Mouse (Mus musculus): Measurements from ENCODE around the gene Plbd2.
A peak's percentile ranks its signal among the peaks of the same experiment; 100 is the strongest.

Gene Plbd2

DNA sequence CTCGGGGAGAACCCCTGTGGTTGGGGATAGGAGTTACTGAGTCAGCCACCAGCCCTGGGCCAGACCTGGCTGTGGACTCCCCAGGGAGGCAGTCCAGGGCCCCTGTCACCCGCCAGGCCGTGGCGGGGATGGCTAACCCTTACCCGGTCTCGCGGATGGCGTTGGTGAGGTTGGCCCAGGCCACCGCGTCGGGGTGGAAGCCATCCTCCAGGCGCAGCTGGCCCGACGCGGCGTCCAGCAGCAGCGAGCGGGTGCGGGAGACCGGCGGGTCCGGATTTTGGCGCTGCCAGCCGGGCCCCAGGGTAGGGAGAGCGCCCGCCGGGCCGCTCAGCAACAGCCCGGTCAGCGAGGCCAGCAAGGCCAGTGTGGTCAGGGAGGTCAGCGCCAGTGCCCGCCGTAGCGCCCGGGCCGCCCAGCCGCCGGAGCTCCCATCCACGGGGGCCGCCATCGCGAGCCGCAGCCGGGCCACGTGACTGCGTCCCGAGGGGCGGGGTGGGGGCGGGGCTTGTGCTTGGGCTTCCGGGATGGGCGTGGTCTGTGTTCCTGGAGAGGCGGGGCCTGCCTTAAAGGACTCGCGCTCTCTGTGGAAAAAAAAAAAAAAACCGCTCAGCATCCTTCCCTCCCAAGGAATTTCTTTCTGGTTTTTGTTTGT is at the start of gene Plbd2:
Gene Plbd2 (minus strand): TSS at position 482 of the 652 bp plus-strand sequence.
- DNase-seq: peak; percentile 96

DNA sequence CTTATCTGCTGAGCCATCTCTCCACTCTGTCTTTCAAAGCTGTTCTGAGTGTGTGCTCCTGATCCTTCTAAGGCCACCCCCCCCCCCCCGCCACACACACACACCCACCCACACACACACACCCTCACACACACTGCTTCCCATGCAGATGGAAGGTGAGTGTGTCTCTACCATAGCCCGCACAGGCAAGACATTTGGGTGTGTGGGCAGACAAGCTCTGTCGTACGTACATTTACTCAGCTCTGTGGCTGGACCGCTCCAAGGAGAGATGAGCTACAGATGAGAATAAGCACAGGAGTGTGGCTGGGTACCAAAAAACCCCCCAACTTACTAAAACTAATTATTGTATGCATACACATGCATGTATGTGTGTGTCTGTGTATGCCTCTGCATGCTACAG is 47.2 kb upstream of the Plbd2 start:
- no peak for DNase-seq

DNA sequence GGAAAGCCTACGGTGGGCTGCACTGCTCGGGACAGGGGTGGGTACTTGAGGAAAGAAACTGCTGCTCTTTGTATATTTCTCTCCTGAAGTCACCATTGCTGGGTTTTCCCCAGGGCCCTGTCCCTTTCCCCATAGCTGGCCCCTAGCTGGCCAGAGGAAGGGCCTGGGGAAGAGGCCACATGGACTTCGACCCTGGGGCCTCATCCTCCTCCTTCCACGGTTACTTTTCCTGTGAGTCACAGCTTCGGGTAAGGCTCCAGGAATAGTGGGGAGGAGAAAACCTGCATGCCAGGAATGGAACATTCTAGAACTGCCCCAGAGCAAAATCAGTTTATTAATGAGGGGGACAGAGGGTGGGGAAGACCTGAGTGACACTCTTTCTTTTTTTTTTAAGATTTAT is 46.7 kb upstream of the Plbd2 start:
- no peak for DNase-seq

DNA sequence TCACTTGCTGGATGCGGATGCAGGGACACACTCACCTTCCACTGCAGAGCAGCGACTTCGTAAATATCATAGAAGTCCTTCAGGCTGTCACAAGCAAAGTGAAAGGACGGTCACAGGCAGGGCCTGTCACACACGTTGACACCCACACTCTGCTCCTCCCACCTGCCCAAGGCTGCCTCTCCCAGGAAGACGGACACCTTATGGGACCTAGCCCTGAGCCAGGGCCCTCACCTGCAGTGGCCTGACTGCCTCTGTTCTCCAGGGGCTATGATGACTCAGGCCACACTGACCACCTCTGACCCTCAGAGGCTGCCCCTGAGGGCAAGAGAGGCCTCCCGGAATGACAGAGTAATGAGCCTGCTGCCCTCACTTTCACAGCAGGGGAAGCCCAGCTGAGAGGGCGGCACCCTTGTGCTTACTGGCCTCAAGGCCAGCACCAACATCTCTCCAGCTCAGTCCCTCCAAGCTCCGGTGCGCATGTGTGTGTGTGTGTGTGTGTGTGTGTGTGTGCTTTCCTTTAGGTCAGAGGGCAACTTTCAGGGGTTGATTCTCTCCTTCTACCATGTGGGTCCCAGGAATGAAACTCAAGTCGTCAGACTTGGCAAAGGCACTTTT is 44.9 kb upstream of the Plbd2 start:
- DNase-seq: no peak

DNA sequence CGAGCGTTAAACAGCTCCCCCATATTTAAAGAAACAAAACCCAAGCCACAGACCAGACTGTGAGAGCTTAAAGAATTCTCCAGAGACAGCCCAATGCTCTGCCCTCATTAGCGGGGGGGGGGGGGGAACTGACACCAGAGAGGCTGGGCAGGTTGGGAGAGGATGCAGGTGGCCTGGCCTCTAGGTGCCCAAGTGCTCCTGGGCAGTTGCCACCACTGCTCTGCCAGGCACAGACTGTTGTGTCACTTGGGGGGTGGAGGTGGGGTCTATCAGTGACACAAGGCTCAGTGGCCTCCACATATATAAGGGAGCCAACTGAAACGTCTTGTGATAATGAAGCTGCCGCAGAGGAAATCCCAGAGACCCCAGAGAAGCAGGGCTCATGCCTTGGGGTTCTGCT is 33.2 kb upstream of the Plbd2 start:
- DNase-seq: no peak

DNA sequence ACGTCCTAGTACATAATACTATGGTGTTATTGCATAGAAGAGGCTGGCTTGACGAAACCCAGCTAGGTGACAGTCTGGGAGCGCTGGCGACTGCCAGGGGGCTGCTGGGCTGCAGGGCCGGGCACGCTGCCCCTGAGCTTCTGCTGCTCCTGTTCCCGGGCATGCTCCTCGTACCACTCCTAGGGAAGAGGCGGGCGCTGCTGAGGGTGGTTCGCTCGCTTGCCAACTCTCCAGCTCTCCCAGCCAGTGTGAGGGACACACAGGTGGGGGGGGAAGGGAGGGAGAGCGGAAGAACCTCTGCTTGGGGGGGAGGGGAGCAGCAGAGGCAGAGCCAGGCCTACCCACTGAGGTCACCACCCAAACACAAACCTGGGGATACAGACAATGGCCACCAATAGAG is 32.6 kb upstream of the Plbd2 start:
- DNase-seq: no peak

DNA sequence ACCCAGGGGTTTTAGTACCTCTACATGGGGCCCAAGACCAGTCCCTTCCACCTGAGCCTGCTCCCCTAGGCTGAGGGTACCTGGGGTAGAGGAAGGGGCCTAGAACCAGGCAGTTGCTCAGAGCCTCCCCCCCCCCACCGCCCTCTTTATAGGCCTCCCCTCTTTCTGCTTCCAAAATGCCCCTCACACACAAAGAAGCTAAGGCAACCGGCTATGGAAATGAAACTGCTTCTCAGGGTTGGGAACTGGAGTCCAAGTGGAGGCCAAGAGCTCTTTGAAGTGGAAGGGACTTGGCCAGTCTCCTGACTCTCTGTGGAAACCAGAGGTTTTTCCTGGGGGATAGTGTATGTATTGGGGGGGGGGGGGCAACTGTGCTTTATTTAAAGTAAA is 31.3 kb upstream of the Plbd2 start:
- no peak for DNase-seq

DNA sequence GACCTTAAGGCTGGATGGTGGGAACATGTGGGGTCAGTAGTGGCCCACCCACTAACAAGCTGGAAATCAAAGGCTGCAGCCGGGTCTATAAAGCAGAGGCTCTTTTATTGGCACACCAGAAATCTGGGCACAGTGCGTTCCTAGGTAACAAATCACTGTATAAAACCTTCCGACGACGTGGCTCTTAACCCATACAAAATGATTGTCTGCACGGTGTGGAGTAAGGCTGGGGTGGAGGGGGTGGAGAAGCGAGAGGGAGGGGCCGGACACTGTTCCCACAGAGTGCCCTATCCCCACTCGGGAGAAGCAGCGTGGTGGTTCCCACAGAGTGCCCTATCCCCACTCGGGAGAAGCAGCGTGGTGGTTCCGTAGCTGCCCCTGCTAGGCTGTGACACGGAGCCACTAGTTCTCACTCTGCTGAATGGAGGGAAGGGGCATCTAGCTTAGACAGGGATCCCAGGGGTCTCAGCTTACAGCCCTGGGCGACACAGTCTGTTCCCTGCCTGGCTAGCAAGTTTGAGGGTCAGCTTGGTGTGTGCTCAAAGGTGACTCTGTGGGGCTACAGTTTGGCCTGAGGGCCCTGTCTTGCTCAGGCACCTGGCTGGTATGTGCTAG is 30.8 kb upstream of the Plbd2 start:
- DNase-seq: no peak

DNA sequence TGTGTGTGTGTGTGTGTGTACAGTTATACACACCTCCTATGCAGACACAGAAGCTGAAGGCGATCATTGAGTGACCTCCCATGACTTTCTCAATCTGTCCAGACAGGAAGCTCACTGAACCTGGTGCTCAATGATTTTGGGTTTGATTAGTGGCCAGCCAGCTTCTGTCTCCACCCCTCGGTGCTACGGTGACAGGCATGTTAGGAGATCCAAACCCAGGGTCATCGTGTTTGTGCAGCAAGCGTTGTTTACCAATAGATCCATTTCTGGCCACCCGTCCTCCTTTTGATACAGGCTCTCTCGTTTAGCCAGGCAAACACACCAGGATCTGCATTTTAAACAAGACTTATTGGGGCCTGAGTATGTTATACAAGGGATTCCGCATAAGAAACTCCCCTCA is 28.2 kb upstream of the Plbd2 start:
- DNase-seq: no peak

DNA sequence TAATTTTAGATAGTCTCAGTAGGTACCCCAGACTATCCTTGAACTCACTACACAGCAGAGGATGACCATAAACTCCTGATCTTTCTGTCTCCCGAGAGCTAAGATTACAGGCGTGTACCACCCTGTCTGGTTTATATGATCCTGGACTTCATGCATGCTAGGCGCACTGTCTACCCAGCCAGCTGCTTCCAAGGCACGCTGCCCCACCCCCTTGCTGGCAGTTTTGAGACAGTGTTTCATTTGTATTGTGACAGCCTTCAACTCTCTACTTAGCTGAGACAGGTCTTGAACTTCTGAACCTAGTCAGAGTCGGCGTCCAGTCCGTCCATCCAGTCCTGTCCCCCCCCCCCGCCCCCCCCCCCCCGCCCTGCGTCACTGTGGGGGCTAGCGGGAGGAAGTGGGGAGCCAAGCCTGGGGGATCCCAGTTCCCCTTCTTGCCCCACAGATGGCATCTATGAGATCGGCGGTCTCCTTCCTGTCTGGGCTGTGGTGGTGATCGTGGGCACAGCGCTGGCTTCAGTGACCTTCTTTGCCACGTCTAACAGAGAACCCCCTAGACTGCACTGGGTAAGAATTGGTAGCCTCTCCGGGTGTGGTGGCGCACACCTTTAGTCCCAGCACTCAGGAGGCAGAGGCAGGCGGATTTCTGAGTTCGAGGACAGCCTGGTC is 24.0 kb upstream of the Plbd2 start:
- no peak for DNase-seq

DNA sequence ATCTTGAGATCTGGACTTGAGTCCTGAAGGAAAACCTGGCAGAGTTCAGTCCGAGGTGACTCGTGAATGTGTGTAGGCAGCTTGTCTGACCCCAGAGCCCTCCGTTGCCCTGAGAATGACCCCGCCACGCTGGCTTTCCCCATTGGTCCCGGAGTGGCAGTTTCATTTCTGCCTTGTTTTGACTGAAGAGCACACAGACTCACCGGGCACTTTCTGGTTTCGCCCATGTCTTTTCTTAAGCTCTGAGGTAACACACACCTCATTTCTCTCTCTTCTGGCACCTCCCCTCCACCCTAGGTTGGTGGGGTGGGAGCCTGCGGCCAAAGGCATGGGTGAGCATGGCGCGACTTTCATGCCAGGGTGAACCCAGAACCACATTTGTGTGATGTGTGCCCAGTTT is 22.9 kb upstream of the Plbd2 start:
- DNase-seq: no peak

DNA sequence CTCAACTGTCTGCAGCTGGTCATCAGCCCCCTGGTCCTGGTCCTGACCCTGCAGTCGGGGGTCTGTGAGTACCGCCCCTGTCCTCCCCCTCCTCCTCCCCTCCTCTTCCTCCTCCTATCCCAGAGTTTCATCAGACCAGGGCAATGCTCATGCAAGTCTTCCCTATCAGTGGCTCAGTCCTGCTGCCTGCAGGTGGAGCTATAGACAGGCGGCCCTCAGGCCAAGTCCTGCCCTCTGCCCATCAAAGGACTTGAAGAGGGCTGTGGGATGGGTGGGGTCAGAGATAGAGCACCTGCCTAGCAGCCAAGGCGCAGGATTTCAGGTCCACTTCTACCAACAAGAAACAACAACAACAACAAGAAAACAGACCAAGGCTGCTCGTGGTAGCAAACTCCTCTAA is 22.3 kb upstream of the Plbd2 start:
- peak; percentile 60 for DNase-seq

DNA sequence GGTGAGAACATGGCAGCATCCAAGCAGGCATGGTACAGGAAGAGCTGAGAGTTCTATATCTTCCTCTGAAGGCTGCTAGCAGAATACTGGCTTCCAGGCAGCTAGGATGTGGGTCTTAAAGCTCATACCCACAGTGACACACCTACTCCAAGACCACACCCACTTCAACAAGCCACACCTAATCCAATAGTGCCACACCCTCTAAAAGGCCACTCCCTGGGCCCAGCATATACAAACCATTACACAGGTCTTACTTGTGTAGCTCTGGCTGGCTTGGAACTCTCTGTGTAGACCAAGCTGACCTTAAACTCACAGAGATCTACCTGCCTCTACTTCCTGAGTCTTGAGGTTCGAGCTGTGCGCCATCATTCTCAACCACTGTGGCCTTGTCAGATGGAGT is 21.3 kb upstream of the Plbd2 start:
- DNase-seq: peak; percentile 48

DNA sequence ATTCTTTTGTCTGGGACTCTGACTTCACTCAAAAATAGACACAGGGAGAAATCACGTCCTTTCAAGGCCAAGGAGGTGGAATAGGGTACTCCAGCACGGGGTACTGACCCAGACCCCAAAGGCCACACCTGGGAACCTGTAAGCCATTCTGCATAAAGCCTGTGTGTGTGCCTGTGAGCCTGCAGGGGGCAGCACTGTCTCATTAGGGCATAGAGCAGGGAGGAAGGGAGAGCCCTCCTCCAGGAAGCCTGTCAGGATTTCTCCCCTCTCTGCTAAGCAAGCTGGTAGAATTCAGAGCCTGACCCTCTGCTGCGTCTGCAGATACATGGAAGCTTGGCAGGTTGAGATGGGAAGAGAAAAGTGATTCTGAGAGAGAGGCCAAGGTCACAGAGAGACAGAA is 19.2 kb upstream of the Plbd2 start:
- DNase-seq: peak; percentile 60

DNA sequence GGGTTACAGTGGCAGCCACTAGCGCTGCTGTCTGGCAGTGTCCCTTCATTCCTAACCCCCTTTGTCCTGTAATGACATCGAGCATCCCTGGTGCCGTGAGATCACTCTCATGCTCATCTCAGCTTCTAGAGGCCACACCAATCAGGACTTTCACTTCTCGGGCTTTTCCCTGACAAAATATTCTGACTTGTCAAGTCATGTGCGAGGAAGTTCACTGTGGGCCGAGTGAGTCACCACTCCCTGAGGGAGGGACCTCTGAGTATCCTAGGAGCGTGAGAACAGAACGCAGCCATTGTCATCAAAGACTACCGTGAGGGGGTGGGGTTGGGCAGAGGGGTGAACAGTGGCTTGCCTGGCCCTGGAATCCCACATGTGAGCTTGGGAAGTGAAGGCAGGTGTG is 14.1 kb upstream of the Plbd2 start:
- DNase-seq: no peak

DNA sequence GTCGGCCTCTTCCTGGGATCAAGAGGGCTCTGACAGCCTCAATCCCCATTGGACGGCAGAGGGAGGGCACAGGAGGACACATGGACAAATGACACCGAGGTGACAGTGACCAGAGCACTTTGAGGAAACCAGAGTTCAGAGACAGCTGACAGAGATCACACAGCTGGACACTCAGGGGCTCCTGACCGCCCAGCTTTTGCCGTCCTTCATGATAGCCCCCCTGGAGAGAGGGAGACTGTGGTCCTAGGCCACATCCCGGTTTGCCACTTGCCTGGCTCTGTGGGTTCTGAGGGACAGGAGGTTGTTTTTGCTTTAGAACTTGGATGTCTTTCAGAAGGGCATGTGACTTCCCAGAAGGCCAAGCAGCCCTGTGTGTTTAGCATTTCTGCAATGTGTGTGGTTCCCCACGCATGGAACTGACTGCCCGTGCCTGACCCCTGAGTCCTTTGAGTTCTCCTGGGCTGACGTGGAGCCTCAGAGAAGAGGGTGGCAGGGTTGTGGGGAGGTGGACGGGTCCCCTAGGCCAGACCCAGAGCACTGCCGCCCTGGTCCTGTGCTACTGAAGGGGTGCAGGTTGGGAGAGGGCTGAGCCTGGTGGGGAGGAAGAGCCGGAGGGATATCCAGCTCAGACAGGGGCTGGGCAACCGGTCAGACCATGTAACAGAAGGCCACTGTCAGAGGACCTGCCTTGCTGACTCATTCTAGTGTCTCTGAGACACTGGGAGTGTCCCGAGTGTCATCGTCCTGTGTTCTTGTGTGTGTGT is 13.0 kb upstream of the Plbd2 start:
- no peak for DNase-seq

DNA sequence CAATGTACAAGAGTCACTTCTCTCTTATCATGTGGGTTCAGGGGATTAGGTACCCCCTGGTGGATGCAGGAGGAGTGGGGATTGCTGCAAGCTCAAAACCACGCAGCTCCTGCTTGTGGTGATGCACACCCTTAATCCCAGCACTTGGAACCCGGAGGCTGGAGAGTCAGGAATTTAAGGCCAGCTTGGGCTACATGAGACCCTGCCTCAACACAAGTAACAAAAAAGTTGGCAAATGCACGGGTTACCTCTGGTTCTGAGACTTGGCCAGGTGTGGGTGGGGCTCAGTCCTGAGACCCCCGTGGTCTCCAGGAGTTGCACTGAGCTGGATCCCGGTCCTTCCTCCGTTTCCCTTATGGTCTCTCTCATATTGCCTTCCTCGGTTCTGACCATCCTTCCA is 12.0 kb upstream of the Plbd2 start:
- no peak for DNase-seq

DNA sequence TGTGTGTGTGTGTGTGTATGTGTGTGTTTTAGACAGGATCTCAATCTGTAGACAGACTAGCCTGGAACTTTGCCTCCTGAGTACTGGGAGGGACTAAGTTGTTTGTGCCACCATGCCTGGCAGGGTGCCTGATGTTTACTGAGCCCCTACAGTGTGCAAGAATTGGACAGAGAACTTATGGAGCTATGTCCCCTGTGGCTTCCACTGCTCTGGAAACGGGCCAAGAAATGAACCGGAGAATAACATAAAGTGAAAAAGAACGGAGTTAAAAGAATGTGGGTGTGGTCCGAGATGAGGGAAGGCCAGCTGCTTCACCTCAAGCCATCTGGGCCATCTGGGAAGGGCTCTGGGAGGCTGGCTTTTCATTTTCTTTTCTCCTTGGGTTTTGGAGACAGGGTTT is 11.3 kb upstream of the Plbd2 start:
- no peak for DNase-seq

DNA sequence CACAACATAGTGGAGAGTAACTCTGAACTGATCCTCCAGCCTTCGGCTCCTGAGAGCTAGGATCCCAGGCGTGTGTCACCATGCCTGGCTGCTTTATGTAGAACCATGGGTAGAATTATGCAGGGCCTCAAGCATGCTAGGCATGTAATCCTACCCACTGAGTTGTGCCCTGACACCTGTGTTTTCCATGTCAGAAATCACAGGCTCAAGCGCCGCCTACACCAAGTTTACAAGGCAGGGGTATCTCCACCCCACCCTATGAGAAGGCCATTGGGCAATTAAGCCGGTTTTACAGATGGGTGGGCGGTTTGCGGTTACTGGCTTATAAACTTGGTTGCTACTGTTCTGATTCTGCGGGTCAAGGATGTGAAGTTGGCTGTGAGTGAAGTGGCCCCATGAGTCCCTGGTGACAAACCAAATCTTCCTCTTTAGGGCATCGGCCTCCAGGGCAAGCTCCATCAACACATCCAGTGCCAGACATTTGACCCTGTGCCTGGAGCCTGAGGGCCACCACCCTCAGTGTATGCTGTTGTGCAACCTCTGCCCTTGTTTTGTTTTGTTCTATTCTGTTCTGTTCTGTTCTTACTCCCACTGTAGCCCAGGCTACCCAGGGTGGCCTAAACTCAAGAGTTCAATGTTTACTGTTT is 10.7 kb upstream of the Plbd2 start:
- DNase-seq: peak; percentile 2

DNA sequence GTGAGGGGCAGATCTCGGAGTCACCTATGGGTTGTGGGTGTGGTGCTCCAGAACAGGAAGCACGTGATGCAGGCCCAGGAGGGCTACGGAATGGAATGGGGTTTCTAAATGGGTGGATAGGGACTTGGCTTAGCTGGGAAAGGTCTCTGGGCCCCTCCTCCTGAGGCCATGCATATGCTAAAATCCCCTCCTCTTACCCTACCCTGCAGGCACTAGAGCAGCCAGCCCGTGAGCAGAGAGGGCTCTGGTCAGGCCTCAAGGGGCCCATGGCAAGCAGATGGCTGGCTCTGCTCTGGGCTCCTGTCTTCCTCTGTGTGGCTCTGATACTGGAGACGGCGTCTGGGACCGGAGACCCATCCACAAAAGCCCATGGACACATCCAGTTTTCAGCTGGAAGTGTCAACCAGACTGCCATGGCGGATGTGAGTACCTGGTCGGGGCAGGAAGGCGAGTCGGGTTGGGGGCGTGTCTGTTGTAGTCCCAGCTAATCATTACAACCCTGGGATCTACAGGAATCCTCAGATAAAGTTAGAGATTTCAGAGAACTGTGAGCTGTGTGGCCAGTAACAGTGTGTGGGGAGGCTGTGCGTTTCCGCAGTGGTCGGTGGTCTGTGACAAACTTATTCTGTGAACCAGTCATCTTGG is 9.6 kb upstream of the Plbd2 start:
- peak; percentile 6 for DNase-seq

DNA sequence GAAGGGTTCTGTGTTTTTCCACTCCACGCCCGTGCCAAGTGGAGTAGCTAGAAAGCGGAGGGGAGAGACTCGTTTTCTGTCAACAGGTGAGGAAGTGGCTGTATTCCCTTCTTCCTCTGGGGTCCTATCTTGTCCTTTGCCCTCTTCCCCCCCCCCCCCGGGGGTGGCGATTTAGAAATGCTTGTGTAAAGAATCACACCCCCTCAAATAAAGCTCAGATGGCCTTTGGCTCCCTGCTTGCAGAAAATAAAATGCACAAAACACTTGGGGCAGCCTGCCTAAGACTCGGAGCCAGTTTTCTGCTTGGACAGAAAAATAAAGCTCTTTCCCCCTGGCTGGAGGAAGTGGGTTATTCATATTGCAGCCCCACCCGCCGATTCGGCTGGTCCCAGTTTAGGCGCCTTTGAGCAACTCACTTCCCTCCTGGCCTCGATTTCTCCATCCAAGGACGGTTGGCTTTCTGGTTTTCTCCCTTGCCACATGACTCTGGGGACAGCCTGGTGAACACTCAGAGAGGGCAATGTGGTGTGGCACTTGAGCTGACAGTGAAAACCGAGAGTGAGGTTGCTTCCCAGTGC is 8.3 kb upstream of the Plbd2 start:
- DNase-seq: no peak

Data from liver (tissue).